ENCODE assay signal across 10 mouse cellular contexts in the genomic region with DNA sequence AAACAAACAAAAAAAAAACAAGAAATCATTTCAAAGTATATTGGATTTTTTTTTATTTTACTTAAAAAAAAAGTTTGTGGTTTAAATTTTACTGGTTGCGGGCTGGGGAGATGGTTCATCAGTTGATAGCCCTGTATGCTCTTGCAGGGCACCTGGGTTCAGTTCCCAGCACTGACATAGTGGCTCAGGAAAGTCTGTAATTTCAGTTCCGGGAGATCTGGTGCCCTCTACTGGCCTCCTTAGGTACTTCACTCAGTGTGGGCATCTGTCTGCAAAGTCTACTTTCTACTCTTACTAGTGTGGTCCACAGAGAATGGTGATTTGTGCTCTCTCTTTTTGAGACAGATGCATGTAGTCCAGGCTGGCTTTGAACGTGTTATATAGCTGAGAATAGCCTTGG. TPM values are rescaled to one million over a fixed set of nuclear protein-coding genes. Genes with fewer than 3 reads are reported as not detected.
A peak's percentile ranks its signal among the peaks of the same experiment; 100 is the strongest.
DNase-seq lines count a peak whose midpoint lies in the region; ATAC-seq and TF ChIP-seq lines count a peak whose summit lies in the region.
"Had no signal": no experiment of that assay in that cellular context is flagged by ENCODE, and none has a peak within 500 bp of the region (broad histone marks: within the 10 kb centered on the region; RNA-seq: fewer than 3 reads in every experiment).

No protein-coding gene starts in this region.

- TF ChIP-seq EP300 in liver, embryonic 14.5 days (IDR thresholded peaks at IDR 0.05; ENCODE audit: low read depth), result no peak

- TF ChIP-seq CTCF in liver, embryonic 14.5 days (IDR thresholded peaks at IDR 0.05; ENCODE audit: low read depth), result peak; percentile 77

- no peaks in the 10 kb centered on the region for H3K27me3 ChIP-seq in hindbrain, embryonic 10.5 days (ENCODE audit: insufficient read depth, poor library complexity, severe bottlenecking)
- no peaks in the 10 kb centered on the region for H3K27me3 ChIP-seq in hindbrain, embryonic 13.5 days
- no peaks in the 10 kb centered on the region for H3K27me3 ChIP-seq in liver, embryonic 14.5 days (ENCODE audit: control insufficient read depth, insufficient read depth, low read length)
- no peaks in the 10 kb centered on the region for H3K27me3 ChIP-seq in forebrain, embryonic 16.5 days (replicated peaks; ENCODE audit: control insufficient read depth, insufficient read depth, low read length)
- H3K27me3 ChIP-seq: limb, embryonic 13.5 days; stomach, embryonic 15.5 days had no signal

- no peak overlapping the region for H3K4me2 ChIP-seq in hindbrain, embryonic 13.5 days
- peak overlapping the region; percentile 68; the same call in 1 of the 2 replicates for H3K4me2 ChIP-seq in liver, embryonic 14.5 days (ENCODE audit: low read depth)
- H3K4me2 ChIP-seq in forebrain, embryonic 16.5 days (ENCODE audit: low read length), result no peak overlapping the region
- H3K4me2 ChIP-seq: stomach, embryonic 15.5 days had no signal

- peaks cover 14% of the 10 kb centered on the region for H3K4me1 ChIP-seq in hindbrain, embryonic 10.5 days (replicated peaks)
- peaks cover 10% of the 10 kb centered on the region for H3K4me1 ChIP-seq in hindbrain, embryonic 13.5 days (replicated peaks)
- H3K4me1 ChIP-seq in liver, embryonic 14.5 days (replicated peaks; ENCODE audit: control insufficient read depth in 2 of 2, insufficient read depth in 2 of 2, low read length in 1 of 2), result peaks cover 6 to 18% of the 10 kb centered on the region in 2 experiments
- peaks cover 6% of the 10 kb centered on the region; the same call in 1 of the 2 replicates for H3K4me1 ChIP-seq in forebrain, embryonic 16.5 days (replicated peaks; ENCODE audit: control insufficient read depth, insufficient read depth, low read length)
- H3K4me1 ChIP-seq: limb, embryonic 13.5 days had no signal

- no peak overlapping the region for H3K27ac ChIP-seq in hindbrain, embryonic 10.5 days
- no peak overlapping the region for H3K27ac ChIP-seq in hindbrain, embryonic 13.5 days
- no peak overlapping the region for H3K27ac ChIP-seq in liver, embryonic 14.5 days
- H3K27ac ChIP-seq in forebrain, embryonic 16.5 days (ENCODE audit: low read length), result no peak overlapping the region
- H3K27ac ChIP-seq: limb, embryonic 13.5 days; stomach, embryonic 15.5 days had no signal

- H3K4me3 ChIP-seq in hindbrain, embryonic 10.5 days, result no peak overlapping the region
- no peak overlapping the region for H3K4me3 ChIP-seq in hindbrain, embryonic 13.5 days
- no peak overlapping the region for H3K4me3 ChIP-seq in liver, embryonic 14.5 days (ENCODE audit: insufficient read depth in 1 of 2, low read depth in 2 of 2, low read length in 2 of 2)
- H3K4me3 ChIP-seq in forebrain, embryonic 16.5 days (replicated peaks; ENCODE audit: low read length), result no peak overlapping the region
- H3K4me3 ChIP-seq: limb, embryonic 13.5 days; stomach, embryonic 15.5 days had no signal

- 90% methylated on average over 3 of the region's 3 CpGs for WGBS in hindbrain, embryonic 10.5 days
- WGBS in hindbrain, embryonic 13.5 days, result 94% methylated on average over 3 of the region's 3 CpGs
- WGBS in liver, embryonic 14.5 days (ENCODE audit: insufficient replicate concordance), result 60% methylated on average over 3 of the region's 3 CpGs
- WGBS in forebrain, embryonic 16.5 days, result 89% methylated on average over 3 of the region's 3 CpGs

- H3K9ac ChIP-seq in hindbrain, embryonic 13.5 days, result no peak overlapping the region
- no peak overlapping the region for H3K9ac ChIP-seq in liver, embryonic 14.5 days (replicated peaks)
- no peak overlapping the region for H3K9ac ChIP-seq in forebrain, embryonic 16.5 days (replicated peaks; ENCODE audit: low read depth, low read length)
- H3K9ac ChIP-seq: limb, embryonic 13.5 days; stomach, embryonic 15.5 days had no signal

- H3K36me3 ChIP-seq in hindbrain, embryonic 10.5 days, result peaks cover 15% of the 10 kb centered on the region
- H3K36me3 ChIP-seq in hindbrain, embryonic 13.5 days, result 0 out of 2 replicates have a peak, but pooled peaks cover 3% of the 10 kb centered on the region
- no peaks in the 10 kb centered on the region for H3K36me3 ChIP-seq in liver, embryonic 14.5 days (replicated peaks; ENCODE audit: control insufficient read depth, insufficient read depth, low read depth)
- H3K36me3 ChIP-seq in forebrain, embryonic 16.5 days (ENCODE audit: control insufficient read depth, insufficient read depth), result no peaks in the 10 kb centered on the region
- H3K36me3 ChIP-seq: stomach, embryonic 15.5 days had no signal

- DNase-seq in hindbrain, embryonic 10.5 days (ENCODE audit: low spot score), result peak; percentile 39
- DNase-seq in 416B (ENCODE audit: low read depth), result peak; percentile 50
- DNase-seq in MEL-GATA-1-ER (ENCODE audit: extremely low read depth, low read depth), result peak; percentile 67
- peak; percentile 50 to 55 (median 52) for DNase-seq in liver, embryonic 14.5 days (ENCODE audit: low read depth in 3 of 3, low spot score in 3 of 3)
- peak; percentile 35 to 65 for DNase-seq in thymus, postnatal 10 days (ENCODE audit: low spot score in 2 of 2)
- DNase-seq in layer of hippocampus, postnatal 36 days, result no peak

- no peak for ATAC-seq in hindbrain, embryonic 13.5 days (ENCODE audit: low FRiP score)
- ATAC-seq in liver, embryonic 14.5 days (ENCODE audit: insufficient read depth), result no peak
- no peak for ATAC-seq in forebrain, embryonic 16.5 days

- H3K9me3 ChIP-seq in hindbrain, embryonic 10.5 days, result peaks cover 17% of the 10 kb centered on the region
- peaks cover 10% of the 10 kb centered on the region; the same call in 1 of the 2 replicates for H3K9me3 ChIP-seq in hindbrain, embryonic 13.5 days
- no peaks in the 10 kb centered on the region for H3K9me3 ChIP-seq in liver, embryonic 14.5 days (ENCODE audit: control insufficient read depth, low read length)
- H3K9me3 ChIP-seq in forebrain, embryonic 16.5 days (ENCODE audit: control insufficient read depth, low read length), result peaks cover under 1% of the 10 kb centered on the region; the same call in 1 of the 2 replicates
- H3K9me3 ChIP-seq: stomach, embryonic 15.5 days had no signal

RNA-seq across cellular contexts. Expression of a gene that starts 7.4 kb away (rescaled TPM):
- 123 and 131 TPM in 2 replicates for polyA plus RNA-seq in hindbrain, embryonic 10.5 days (2016; fragmentation: Nextera tagmentation; extraction: Ambion mirVana)
- polyA plus RNA-seq in hindbrain, embryonic 13.5 days (2015; fragmentation: Nextera tagmentation; extraction: Ambion mirVana), result 106 and 109 TPM in 2 replicates
- 0.32 and 0.40 TPM in 2 replicates for polyA plus RNA-seq in liver, embryonic 14.5 days (2012; rRNA removed)
- 25.9 and 30.5 TPM in 2 replicates for polyA plus RNA-seq in liver, embryonic 14.5 days (2014; fragmentation: Nextera tagmentation; extraction: Ambion mirVana)
- 10 to 100 TPM in 1 of 2 experiments, 1 to 10 TPM in 1; 7.2 to 10.6 TPM for total RNA-seq in layer of hippocampus, postnatal 36 days (2021)
- 115 and 169 TPM in 2 replicates for polyA plus RNA-seq in forebrain, embryonic 16.5 days (2015; fragmentation: Nextera tagmentation; extraction: Ambion mirVana)

RNA-seq across cellular contexts. Expression of a gene that starts 12.9 kb away (rescaled TPM):
- polyA plus RNA-seq in hindbrain, embryonic 10.5 days (2016; fragmentation: Nextera tagmentation; extraction: Ambion mirVana), result 24.1 and 33.1 TPM in 2 replicates
- polyA plus RNA-seq in hindbrain, embryonic 13.5 days (2015; fragmentation: Nextera tagmentation; extraction: Ambion mirVana), result 43.0 and 46.2 TPM in 2 replicates
- 3.1 TPM in 2 replicates for polyA plus RNA-seq in liver, embryonic 14.5 days (2012; rRNA removed)
- polyA plus RNA-seq in liver, embryonic 14.5 days (2014; fragmentation: Nextera tagmentation; extraction: Ambion mirVana), result 2.9 TPM in 2 replicates
- total RNA-seq in layer of hippocampus, postnatal 36 days (2021), result 100 to 1,000 TPM; 235 to 247 TPM
- 85.1 and 92.2 TPM in 2 replicates for polyA plus RNA-seq in forebrain, embryonic 16.5 days (2015; fragmentation: Nextera tagmentation; extraction: Ambion mirVana)

Comparison
In these comparisons a context has a peak if more than half of its experiments do, and no peak if none do; other contexts are left out.
1. DNase-seq: peak in hindbrain, embryonic 10.5 days (single experiment), 416B (single experiment), MEL-GATA-1-ER (single experiment), liver, embryonic 14.5 days (3 of 3) and thymus, postnatal 10 days (2 of 2); none in layer of hippocampus, postnatal 36 days (0 of 2).